Mouse (Mus musculus) spleen, adult 2 months (tissue): Measurements from ENCODE around the gene Phactr3.

Source experiments
- CTCF ChIP-seq: fragments of 200-500 bp; IDR thresholded peaks from 2 replicates; pipeline ENCODE4 v1.5.1; 2011; ENCODE audit warnings: mild to moderate bottlenecking, inconsistent platforms; ENCODE audit not compliant: insufficient read depth, insufficient read length, insufficient replicate concordance; ENCODE audit errors: extremely low read depth
- POLR2A ChIP-seq: fragments of 200-500 bp; IDR thresholded peaks from 2 replicates; pipeline ENCODE4 v1.6.1; 2011; ENCODE audit warnings: low read depth, low read length, inconsistent platforms

DNA sequence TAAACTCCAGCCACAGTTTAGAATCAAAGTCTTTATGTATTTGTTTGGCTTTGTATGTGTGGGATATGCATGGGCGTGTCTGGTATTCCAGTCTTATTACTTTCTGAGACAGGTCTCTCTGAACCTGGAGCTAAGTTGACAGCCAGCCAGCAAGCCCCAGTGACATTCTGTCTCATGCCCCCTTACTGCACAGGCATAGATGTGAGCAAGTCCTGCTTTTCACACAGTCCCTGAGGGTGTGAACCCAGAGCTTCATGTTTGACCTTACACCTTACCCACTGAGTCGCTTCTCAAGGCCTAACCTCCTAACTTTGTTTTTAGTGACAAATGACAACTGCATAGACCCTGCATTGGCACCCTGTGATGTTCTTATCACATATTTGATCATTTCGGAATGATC is 169.9 kb downstream of the Phactr3 start:
- no peak for TF ChIP-seq CTCF
- TF ChIP-seq POLR2A: no peak
